ENCODE assay signal across 18 mouse cellular contexts in genomic region chr7:113898388-113898787, GRCm38 (mm10).
DNase-seq lines count a peak whose midpoint lies in the region; ATAC-seq and TF ChIP-seq lines count a peak whose summit lies in the region.
"Had no signal": no experiment of that assay in that cellular context is flagged by ENCODE, and none has a peak within 500 bp of the region (broad histone marks: within the 10 kb centered on the region; RNA-seq: fewer than 3 reads in every experiment).

No protein-coding gene starts in this region.

- H3K9me3 ChIP-seq in hindbrain, postnatal 0 days (ENCODE audit: low read length): no peaks in the 10 kb centered on the region
- H3K9me3 ChIP-seq in hindbrain, embryonic 14.5 days (ENCODE audit: control insufficient read depth, low read length): peaks cover 5% of the 10 kb centered on the region; the same call in 1 of the 2 replicates
- H3K9me3 ChIP-seq in lung, postnatal 0 days (ENCODE audit: low read length): no peaks in the 10 kb centered on the region
- no peaks in the 10 kb centered on the region for H3K9me3 ChIP-seq in ES-E14 (ENCODE audit: control insufficient read depth, insufficient read depth, low read depth, low read length)
- H3K9me3 ChIP-seq: embryonic facial prominence, embryonic 15.5 days; kidney, embryonic 15.5 days; limb, embryonic 12.5 days; midbrain, embryonic 15.5 days had no signal

- H3K9ac ChIP-seq in hindbrain, postnatal 0 days (replicated peaks; ENCODE audit: low read length): no peak overlapping the region
- no peak overlapping the region for H3K9ac ChIP-seq in hindbrain, embryonic 14.5 days
- no peak overlapping the region for H3K9ac ChIP-seq in lung, postnatal 0 days (replicated peaks; ENCODE audit: low read depth)
- H3K9ac ChIP-seq in ES-E14 (ENCODE audit: insufficient read depth, low read depth, low read length, poor library complexity, severe bottlenecking): no peak overlapping the region
- H3K9ac ChIP-seq: embryonic facial prominence, embryonic 15.5 days; heart, embryonic 13.5 days; kidney, embryonic 15.5 days; limb, embryonic 12.5 days; midbrain, embryonic 15.5 days had no signal

- in situ Hi-C loops in ES-E14 (cut with MboI; ENCODE audit: low sequenced_read_pairs in 2 of 2, unreplicated experiment in 2 of 2): no loop called here

- no peak overlapping the region for H3K4me3 ChIP-seq in hindbrain, postnatal 0 days (ENCODE audit: low read length)
- no peak overlapping the region for H3K4me3 ChIP-seq in hindbrain, embryonic 14.5 days (replicated peaks; ENCODE audit: low read length)
- H3K4me3 ChIP-seq in lung, postnatal 0 days (ENCODE audit: low read depth, low read length): no peak overlapping the region
- no peak overlapping the region for H3K4me3 ChIP-seq in ES-E14 (ENCODE audit: insufficient read depth in 1 of 2, low read depth in 1 of 2, low read length in 2 of 2, poor library complexity in 1 of 2, severe bottlenecking in 1 of 2)
- H3K4me3 ChIP-seq: embryonic facial prominence, embryonic 15.5 days; forebrain, embryonic 10.5 days; heart, embryonic 13.5 days; kidney, embryonic 15.5 days; limb, embryonic 12.5 days; midbrain, embryonic 15.5 days had no signal

- DNase-seq in hindbrain, postnatal 0 days (ENCODE audit: low spot score): no peak
- no peak for DNase-seq in hindbrain, embryonic 14.5 days (ENCODE audit: low spot score)
- no peak for DNase-seq in lung, postnatal 0 days (ENCODE audit: low spot score)
- DNase-seq in lung, adult 18-20 months: no peak
- DNase-seq in ES-E14 (ENCODE audit: low read depth, low spot score): no peak
- DNase-seq in induced T-regulatory cell, adult 2 months (ENCODE audit: low read depth): peak; percentile 3
- DNase-seq: cerebellum, adult 9-11 months; embryo, embryonic 11 days; gastrocnemius, postnatal 25 days had no signal

- H3K27ac ChIP-seq in hindbrain, postnatal 0 days: no peak overlapping the region
- H3K27ac ChIP-seq in hindbrain, embryonic 14.5 days: no peak overlapping the region
- no peak overlapping the region for H3K27ac ChIP-seq in lung, postnatal 0 days (ENCODE audit: low read length)
- no peak overlapping the region for H3K27ac ChIP-seq in ES-E14 (ENCODE audit: insufficient read depth, low read depth, low read length, poor library complexity, severe bottlenecking)
- H3K27ac ChIP-seq: embryonic facial prominence, embryonic 15.5 days; forebrain, embryonic 10.5 days; heart, embryonic 13.5 days; kidney, embryonic 15.5 days; limb, embryonic 12.5 days; macrophage; midbrain, embryonic 15.5 days had no signal

- H3K36me3 ChIP-seq in hindbrain, postnatal 0 days (ENCODE audit: insufficient read depth, low read length): no peaks in the 10 kb centered on the region
- H3K36me3 ChIP-seq in hindbrain, embryonic 14.5 days (replicated peaks; ENCODE audit: control insufficient read depth, insufficient read depth): no peaks in the 10 kb centered on the region
- no peaks in the 10 kb centered on the region for H3K36me3 ChIP-seq in lung, postnatal 0 days (ENCODE audit: insufficient read depth, low read length)
- H3K36me3 ChIP-seq in ES-E14 (ENCODE audit: control insufficient read depth, insufficient read depth, low read length, poor library complexity, severe bottlenecking): no peaks in the 10 kb centered on the region
- H3K36me3 ChIP-seq: embryonic facial prominence, embryonic 15.5 days; forebrain, embryonic 10.5 days; kidney, embryonic 15.5 days; limb, embryonic 12.5 days; midbrain, embryonic 15.5 days had no signal

- H3K4me2 ChIP-seq in hindbrain, postnatal 0 days (ENCODE audit: low read depth, low read length): no peak overlapping the region
- H3K4me2 ChIP-seq in hindbrain, embryonic 14.5 days (replicated peaks): no peak overlapping the region
- no peak overlapping the region for H3K4me2 ChIP-seq in lung, postnatal 0 days (replicated peaks; ENCODE audit: low read depth, low read length)
- H3K4me2 ChIP-seq: embryonic facial prominence, embryonic 15.5 days; heart, embryonic 13.5 days; kidney, embryonic 15.5 days; limb, embryonic 12.5 days; midbrain, embryonic 15.5 days had no signal

- peak; percentile 43 for TF ChIP-seq CTCF in hindbrain, postnatal 0 days (IDR thresholded peaks at IDR 0.05; ENCODE audit: low read depth)
- TF ChIP-seq CTCF in lung, postnatal 0 days (IDR thresholded peaks at IDR 0.05): peak; percentile 30; the same call in 1 of the 2 replicates

- H3K4me1 ChIP-seq in hindbrain, postnatal 0 days (ENCODE audit: insufficient read depth, low read length): peaks cover 4% of the 10 kb centered on the region; the same call in 1 of the 2 replicates
- no peaks in the 10 kb centered on the region for H3K4me1 ChIP-seq in hindbrain, embryonic 14.5 days (replicated peaks; ENCODE audit: control insufficient read depth, insufficient read depth, low read length)
- no peaks in the 10 kb centered on the region for H3K4me1 ChIP-seq in lung, postnatal 0 days (ENCODE audit: insufficient read depth, low read depth, low read length)
- H3K4me1 ChIP-seq in ES-E14 (ENCODE audit: control insufficient read depth in 2 of 2, insufficient read depth in 2 of 2, low read length in 2 of 2, poor library complexity in 1 of 2): no peaks in the 10 kb centered on the region
- H3K4me1 ChIP-seq: embryonic facial prominence, embryonic 15.5 days; kidney, embryonic 15.5 days; limb, embryonic 12.5 days had no signal

- no peak for TF ChIP-seq EP300 in lung, postnatal 0 days (IDR thresholded peaks at IDR 0.05)

- H3K27me3 ChIP-seq in hindbrain, postnatal 0 days (ENCODE audit: insufficient read depth, low read length): no peaks in the 10 kb centered on the region
- no peaks in the 10 kb centered on the region for H3K27me3 ChIP-seq in hindbrain, embryonic 14.5 days (ENCODE audit: control insufficient read depth, insufficient read depth, low read length)
- no peaks in the 10 kb centered on the region for H3K27me3 ChIP-seq in lung, postnatal 0 days (replicated peaks; ENCODE audit: insufficient read depth, low read length)
- H3K27me3 ChIP-seq: embryonic facial prominence, embryonic 15.5 days; heart, embryonic 13.5 days; kidney, embryonic 15.5 days; limb, embryonic 12.5 days; midbrain, embryonic 15.5 days had no signal

- no peak for ATAC-seq in hindbrain, postnatal 0 days
- ATAC-seq in hindbrain, embryonic 14.5 days (ENCODE audit: low FRiP score): no peak
- ATAC-seq in lung, postnatal 0 days: no peak
- no peak for ATAC-seq in inflammation-experienced regulatory T-cells, adult 6 months
- ATAC-seq: CD4-positive, CD25-positive, alpha-beta regulatory T cell, adult 4 months; midbrain, embryonic 15.5 days had no signal

TF ChIP-seq in ES-E14, 5 proteins besides CTCF, POLR2A, EP300 and RAD21:
- 0 out of 2 replicates have a peak, but pooled peaks have one; percentile 24 for TF ChIP-seq ZC3H11A (IDR thresholded peaks at IDR 0.05; ENCODE audit: borderline replicate concordance, low read depth, low read length)
- TF ChIP-seq CHD2 (IDR thresholded peaks at IDR 0.05; ENCODE audit: low read depth, low read length): no peak
